Mouse (Mus musculus): ENCODE data around the gene Paxx.

GRCm38 (mm10) chr2:25487965-25488670, 27.2 kb upstream of the Paxx start:
- TF ChIP-seq CTCF (IDR thresholded peaks at IDR 0.05; ENCODE audit: control insufficient read depth, insufficient read depth, insufficient replicate concordance, low read depth, low read length) (no peak), POLR2A (IDR thresholded peaks at IDR 0.05; ENCODE audit: control insufficient read depth, low read depth, low read length) (no peak)

Data from testis, adult 2 months (tissue).